Mouse (Mus musculus) embryo, embryonic 9.5 days (tissue): ENCODE results near the gene Atrx.
A peak's percentile ranks its signal among the peaks of the same experiment; 100 is the strongest.
"Not testable (repeated sequence)": the region's sequence is repeated elsewhere in the genome, so short reads cannot be mapped to it uniquely, and the experiment has no call there.

Experiments
- DNase-seq: peaks from one replicate; pipeline ENCODE4 v3.0.0-alpha.2; 2017; ENCODE audit errors: extremely low spot score

The Atrx gene

GRCm38 (mm10) chrX:105928861-105929477 lies at the start of gene Atrx:
Gene Atrx, minus strand, starts transcription at chrX:105929403.
- peak; percentile 73 for DNase-seq

- DNase-seq = not testable (repeated sequence)
Observed at GRCm38 (mm10) chrX:105957091-105957490, 27.9 kb upstream of the Atrx start.

DNA sequence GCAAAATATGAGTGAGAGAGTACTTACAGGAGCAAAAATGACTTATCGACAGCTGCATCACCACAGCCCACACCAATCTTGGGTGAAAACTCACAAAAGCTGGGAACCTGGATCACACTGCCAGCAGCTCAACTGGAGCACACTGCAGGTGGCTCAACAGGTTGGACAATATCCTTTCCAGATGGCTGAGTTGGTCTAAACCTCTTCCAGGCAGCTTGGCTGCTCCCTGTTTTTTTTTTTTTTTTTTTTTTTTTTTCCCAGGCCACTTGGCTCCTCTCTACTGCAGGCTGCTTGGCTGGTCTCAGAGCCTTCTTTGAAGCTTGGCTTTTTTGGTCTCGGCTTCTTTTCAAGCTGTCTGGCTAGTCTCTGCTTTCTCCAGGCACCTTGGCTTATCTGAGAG lies 24.8 kb upstream of the Atrx start:
- DNase-seq = no peak

DNA sequence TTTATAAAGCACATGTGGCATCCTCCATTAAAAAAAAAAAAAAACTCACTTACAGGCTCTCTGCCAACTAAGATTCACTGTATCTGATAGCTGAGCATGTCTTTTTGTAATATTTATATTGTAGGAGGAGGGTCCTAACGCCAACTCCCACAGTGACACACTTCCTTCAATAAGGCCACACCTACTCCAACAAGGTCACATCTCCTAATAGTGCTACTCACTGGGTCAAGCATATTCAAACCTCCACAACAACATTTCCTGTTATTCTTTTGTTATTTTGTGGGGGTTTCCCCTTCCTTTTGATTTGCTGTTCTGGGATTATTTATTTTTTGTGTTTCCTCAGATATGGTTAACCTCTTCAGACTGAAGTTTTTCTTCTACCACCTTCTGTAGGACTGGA lies 17.2 kb upstream of the Atrx start:
- DNase-seq = no peak

DNA sequence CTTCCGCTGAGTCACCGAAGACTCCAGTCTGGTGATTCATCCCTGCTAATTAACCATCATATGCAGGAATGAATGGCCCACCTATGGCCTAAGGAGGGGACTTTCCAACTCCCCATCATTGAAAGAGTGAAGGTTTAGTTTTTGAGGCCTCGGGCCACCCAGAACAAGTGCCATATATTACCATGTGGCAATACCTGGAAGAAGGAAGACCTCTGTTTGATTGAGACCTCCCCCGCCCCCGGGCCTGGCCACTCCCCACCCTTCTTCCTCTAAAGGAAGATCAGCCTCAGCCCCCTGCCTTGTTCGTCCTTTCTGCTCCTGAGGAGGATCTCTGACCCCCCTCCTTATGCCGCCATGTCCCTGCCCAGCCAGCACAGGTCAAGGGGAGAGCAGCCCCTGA lies 10.0 kb upstream of the Atrx start:
- no peak for DNase-seq

DNA sequence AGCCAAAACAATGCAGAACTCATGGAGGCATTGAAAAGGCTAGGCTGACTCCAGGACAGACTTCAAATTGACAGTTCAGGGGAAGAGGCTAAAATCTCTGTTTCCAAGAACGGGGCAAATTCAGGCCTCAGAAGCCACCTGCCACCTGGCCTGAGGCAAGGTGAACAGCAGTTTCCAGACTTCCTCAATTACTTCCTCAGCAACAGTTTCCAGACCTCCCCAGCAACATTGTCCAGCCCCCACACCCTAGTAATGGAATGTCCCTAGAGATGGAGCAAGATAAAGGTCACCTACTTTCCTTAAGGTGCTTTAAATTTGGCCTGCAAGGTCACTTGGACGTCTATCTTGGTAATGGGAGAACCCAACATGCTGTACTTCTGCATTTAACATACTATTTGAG lies 8.5 kb upstream of the Atrx start:
- no peak for DNase-seq

DNA sequence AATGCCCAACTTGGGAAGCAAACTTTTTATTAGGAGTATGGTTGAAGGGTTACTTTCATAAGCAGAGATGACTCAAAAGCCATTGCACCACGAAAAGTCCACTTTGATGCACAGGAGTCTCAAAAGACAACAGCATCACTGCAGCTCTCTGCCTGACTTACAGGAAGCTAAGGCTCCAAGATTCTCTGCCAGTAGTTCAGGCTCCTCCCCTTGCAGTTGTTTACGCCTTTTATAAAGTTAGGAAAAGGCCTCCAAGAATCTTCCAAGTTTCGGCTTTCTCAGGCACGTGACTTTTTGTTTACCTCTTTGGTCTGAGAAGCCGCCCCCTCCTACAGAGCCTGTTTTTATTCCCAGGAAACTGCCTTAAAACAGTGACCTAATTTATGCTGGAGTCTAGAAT lies 5.1 kb upstream of the Atrx start:
- DNase-seq = no peak

DNA sequence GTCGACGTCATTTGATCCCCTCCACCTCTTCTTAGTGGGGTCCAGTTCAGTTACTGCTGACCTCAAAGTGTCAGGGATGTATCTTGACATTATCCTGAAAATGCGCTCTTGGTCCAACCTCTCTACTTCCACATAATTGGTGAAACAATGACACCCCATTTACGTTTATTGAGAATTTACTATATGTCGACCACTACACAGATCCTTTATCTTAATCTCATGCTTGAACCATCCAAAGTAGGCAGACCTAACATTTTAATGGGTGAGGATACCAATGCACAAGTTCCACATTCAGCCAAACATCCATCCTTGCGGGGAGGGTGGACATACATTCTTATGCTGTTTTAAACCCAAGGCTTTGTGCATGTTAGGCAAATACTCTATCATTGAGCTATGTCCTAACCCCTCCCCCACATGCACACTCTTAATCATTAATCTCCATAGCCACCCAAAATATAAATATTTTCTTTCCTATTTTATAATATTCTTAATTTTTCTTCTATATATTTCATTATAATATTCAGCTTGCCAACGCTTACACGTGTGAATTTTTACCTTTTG lies 355 bp upstream of the Atrx start:
- no peak for DNase-seq

DNA sequence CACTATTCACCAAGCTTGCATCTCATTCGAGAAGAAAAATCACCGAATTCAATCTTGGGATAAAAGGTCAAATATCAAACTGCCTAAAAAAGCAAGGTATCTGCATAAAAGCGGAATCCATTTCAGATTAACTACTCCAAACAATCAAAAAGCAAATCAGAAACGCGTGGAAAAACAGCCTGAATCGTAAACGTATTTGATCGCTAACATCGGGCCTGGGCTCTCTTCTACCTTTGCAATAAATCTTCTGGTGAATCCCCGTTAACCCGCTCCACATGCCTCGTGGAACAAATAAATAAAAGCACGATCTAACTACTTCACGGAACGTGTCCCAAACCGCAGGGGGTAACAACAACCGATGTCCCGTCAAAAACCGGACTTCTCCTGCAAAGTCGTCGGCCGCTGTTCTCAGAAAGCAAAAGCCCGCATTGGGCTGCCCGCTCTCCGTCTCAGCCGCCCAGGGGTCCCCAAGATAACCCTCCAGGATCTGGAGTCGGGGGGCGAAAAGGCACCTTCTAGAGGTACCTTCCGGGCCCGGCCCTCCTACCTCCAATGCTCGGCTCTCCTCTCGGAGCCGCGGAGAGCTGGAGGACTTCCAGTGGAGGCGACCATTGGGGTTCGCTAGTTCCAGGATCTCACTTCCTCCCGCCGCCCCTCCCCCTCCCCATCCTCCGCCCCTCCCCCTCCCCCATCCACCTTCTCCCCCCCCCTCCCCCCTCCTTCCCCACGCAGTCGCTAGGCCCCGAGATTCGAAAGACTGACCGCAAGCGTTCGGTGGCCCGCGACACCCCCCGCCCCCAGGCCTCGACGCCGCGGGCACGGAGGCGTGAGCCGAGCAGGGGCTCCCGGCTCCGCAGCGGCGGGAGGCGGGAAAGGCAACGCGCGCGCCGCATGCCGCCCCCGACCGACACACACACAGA lies 1.0 kb downstream of the Atrx start:
- peak; percentile 54 for DNase-seq

DNA sequence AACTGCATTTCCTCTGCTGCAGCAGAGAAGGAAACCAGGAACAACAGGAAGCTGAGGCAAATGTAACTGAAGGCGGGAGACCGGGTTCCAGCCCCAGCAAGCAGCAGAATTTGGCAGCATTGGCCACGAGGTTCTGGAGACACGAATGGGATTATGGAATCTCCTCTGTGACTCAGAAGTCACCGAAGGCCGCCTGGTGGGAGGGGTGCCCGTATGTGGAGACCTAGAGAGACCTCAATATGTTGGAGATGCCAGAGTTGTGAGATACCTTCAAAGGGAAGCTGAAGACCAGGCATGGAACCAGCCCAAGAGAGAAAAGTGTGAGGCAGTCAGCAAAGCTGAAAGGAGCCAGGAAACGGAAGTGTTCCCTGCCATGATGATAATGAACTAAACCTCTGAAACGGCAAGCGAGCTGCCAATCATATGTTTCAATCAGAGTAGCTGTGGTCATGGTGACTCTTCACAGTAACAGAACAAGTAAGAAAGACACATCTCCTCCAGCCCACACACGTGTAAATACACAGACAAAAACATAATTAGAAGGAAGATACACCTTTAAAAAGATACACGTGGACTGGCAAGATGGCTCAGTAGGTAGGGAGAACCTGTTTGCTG lies 3.0 kb downstream of the Atrx start:
- DNase-seq = no peak

DNA sequence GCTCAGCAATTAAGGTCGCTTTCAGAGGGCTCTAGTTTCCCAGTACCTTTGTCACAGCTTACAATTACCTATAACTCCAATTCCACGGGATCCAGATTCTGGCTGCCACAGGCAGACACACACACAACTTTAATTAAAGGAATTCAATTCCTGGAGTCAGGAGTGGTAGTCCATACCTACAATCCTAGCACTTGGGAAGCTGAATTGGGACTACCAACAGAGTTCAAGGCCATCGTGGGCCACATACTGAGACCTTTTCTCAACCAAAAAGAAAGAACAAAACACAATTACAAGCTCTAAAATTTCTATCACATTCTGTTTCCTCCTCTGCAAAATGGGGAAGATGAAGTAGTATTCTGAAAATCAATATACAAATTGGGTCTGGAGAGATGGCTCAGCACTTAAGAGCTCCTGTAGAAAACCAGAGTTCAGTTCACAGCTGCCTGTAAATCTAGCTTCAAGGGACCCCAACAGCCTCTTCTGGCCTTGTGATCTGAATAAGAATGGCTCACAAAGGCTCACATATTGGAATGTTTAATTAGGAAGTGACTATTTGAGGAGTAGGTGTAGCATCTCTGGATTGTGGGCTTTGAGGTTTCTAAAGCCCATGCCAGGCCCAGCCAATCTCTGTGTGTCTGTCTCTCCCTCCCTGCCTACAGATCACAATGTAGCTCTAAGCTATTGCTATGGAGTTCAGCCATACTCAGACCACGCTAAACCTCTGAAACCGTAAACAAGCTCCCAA lies 4.7 kb downstream of the Atrx start:
- no peak for DNase-seq

DNA sequence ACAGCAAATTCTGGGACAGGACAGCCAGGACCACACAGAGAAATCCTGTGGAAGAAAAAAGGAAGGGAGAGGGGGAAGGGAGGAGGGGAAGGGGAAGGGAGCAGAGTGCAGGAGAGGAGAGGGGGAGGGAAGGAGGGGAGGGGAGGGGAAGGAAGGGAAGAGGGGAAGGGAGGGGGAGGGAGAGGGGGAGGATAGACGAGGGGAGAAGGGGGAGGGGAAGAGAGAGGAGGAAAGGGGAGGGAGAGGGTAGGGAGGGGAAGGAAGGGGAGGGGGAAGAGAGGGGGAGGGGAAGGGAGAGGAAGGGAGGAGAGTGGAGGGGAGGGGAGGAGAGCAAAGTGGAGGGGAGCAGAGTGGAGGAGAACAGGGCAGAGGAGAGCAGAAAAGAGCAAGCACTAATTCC lies 5.3 kb downstream of the Atrx start:
- DNase-seq = no peak

GRCm38 (mm10) chrX:105922986-105923385 lies 6.2 kb downstream of the Atrx start:
- DNase-seq = not testable (repeated sequence)

- DNase-seq = no peak
Observed at GRCm38 (mm10) chrX:105921421-105921820, 7.8 kb downstream of the Atrx start.

GRCm38 (mm10) chrX:105911728-105912127 lies 17.5 kb downstream of the Atrx start:
- DNase-seq = no peak

DNA sequence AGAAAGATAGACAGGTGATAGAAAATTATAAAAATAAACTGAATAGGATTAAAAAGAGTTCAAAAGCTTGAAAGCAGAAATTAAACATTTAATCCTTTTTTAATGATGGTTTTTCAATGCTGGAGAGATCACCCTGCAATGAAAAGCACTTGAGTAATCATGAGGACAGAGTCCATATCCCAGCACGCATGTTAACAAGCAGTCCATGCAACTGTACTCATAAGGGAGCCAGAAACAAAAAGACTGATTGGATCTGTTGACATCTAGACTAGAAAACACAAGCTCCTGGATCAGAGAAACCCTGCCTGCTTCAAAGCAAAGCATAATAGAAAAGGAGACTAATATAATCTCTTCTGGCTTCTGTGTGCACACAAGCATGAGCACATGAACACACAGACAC lies 27.6 kb downstream of the Atrx start:
- DNase-seq = no peak

DNA sequence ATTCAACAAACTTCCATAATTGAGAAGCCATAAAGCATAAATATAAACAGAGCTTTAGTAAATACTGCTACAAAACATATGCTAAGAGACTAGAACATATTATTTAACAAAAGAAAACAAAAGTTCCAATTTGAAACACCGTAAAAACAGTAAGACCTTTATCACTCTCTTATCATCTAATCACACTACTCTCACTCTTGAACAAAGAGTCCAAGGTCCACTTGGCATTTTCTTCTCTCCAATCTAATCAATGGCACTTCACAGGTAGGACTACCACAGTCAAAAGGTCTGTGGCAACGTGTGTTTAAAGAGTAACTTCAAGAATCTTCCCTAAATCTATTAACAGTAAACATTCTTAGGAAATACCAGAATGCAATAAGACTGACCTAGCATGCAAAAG lies 42.3 kb downstream of the Atrx start:
- no peak for DNase-seq

- peak; percentile 2 for DNase-seq
Observed at GRCm38 (mm10) chrX:105864367-105864766, 64.8 kb downstream of the Atrx start.

GRCm38 (mm10) chrX:105824462-105824861 lies 104.7 kb downstream of the Atrx start:
- DNase-seq = no peak

- DNase-seq = no peak
Observed at GRCm38 (mm10) chrX:105794806-105795403, 134.3 kb downstream of the Atrx start.

DNA sequence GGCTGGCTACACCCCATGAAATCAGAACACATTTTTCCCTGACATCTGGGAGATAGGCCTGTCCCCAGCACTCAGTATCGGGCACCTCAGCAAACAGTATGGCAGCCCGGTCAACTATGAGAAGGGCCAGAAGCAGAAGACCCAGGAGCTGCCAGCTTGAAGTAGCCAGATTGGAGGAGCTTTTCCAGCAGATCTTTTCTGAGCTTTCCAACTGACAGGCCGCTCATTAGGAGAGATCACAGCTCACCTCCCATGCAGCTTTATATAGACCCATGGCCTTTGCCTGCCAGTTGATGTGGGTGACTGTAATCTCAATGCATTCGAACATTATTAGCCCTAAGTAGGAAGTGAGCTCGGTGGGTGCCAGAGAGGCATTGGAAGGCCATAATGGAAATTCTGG lies 155.9 kb downstream of the Atrx start:
- no peak for DNase-seq
